Mouse (Mus musculus) cerebellum, adult 11-12 months (tissue): ENCODE data around the gene Olfr181.

ENCODE experiments used
- DNase-seq: peaks from one replicate; pipeline ENCODE4 v3.0.0; 2022

Gene Olfr181

DNA sequence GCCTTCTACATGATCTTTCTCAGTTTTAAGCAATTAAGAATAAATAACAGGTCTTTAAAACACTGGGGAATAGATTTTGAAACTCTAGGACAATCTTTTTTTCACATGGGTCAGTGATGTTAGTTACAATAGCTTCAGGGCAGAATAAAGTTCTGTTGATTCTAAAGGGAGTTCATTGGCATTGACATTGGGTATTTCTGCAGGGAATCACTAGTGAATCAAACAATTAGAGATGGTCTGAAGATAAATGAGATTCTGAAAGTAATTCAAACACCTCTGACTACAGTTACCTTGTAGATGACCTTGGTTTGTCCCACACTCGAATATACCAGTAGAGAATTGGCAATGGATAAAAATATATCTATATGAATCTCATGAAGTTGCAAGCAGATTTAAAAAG is at the start of gene Olfr181:
Gene Olfr181 (minus strand): TSS at position 101 of the 400 bp plus-strand sequence.
- no peak for DNase-seq

DNA sequence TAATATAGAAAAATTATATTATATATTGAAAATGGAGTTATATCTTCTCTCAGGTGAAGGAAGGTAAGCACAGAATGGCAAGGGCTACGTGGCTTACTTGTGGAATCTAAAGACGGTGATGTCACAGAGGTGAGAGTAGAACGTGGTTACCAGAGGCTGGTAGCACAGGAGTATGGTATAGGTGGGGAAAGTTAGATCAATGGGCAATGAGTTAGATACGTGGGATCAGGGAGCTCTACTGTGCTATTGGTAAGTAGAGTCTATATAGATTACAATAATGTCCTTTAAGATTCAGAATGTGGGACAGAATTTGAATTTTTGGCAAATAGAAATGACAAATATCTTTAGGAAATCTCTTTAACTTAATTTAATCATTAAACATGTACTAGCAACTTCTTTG is 737 bp upstream of the Olfr181 start, which contains the start of gene Olfr180:
Gene Olfr180 (minus strand): TSS at position 101 of the 400 bp plus-strand sequence.
- no peak for DNase-seq

DNA sequence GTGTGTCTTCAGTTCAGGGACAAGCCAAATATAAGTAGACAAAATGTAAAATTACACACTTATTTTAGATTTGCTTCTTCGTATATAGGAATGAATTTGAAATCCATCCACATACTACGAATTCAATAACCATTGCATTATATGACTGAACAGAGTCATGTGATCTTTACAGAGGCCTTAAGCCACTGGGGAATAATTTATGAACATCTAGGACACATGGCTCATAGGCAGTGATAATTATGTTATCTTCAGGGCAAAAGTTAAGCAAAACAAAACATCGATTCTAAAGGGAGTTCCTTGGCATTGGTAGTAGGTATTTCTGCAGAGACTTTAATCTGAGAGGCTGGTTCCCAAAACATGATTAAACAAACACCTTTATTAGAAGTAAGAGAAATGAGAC is 36.6 kb downstream of the Olfr181 start, which contains the start of gene Olfr178:
Gene Olfr178 (minus strand): TSS at position 101 of the 400 bp plus-strand sequence.
- DNase-seq = no peak

- no peak for DNase-seq
These were observed 44.1 kb downstream of the Olfr181 start for GRCm38 (mm10) chr16:58884416-58884815.
